Mouse (Mus musculus) stomach, postnatal 0 days (tissue): ENCODE data around the gene Bicral. TPM values are rescaled to one million over a fixed set of nuclear protein-coding genes. Genes with fewer than 3 reads are reported as not detected.

Experiments
- ATAC-seq: fragments of 200-750 bp; cut with Nextera tagmentation; 2 replicates; pipeline ENCODE4 v1.8.0; 2017; ENCODE audit not compliant: low FRiP score, low TSS enrichment
- DNase-seq: peaks from one replicate; pipeline ENCODE4 v3.0.0-alpha.2; 2016; ENCODE audit warnings: low spot score
- H3K27ac ChIP-seq: fragments of 300-500 bp; sonication (generic); replicated peaks from 2 replicates; pipeline ENCODE4 v1.5.1; 2014; ENCODE audit warnings: mild to moderate bottlenecking, control low read depth
- H3K27me3 ChIP-seq: fragments of 300-500 bp; sonication (generic); 2 replicates; pipeline ENCODE4 v1.6.1; 2014; ENCODE audit warnings: low read length; ENCODE audit not compliant: control insufficient read depth, insufficient read depth
- H3K36me3 ChIP-seq: fragments of 300-500 bp; sonication (generic); 2 replicates; pipeline ENCODE4 v1.6.1; 2014; ENCODE audit warnings: low read length, mixed read lengths; ENCODE audit not compliant: control insufficient read depth, insufficient read depth
- H3K4me1 ChIP-seq: fragments of 300-500 bp; sonication (generic); replicated peaks from 2 replicates; pipeline ENCODE4 v1.6.1; 2014; ENCODE audit warnings: antibody characterized with exemption; ENCODE audit not compliant: control insufficient read depth, insufficient read depth
- H3K4me2 ChIP-seq: fragments of 300-500 bp; sonication (generic); replicated peaks from 2 replicates; pipeline ENCODE4 v1.6.1; 2014; ENCODE audit warnings: low read depth, mild to moderate bottlenecking, control low read depth, moderate library complexity
- H3K4me3 ChIP-seq: fragments of 300-500 bp; sonication (generic); 2 replicates; pipeline ENCODE4 v1.5.1; 2014; ENCODE audit warnings: low read depth, low read length, control low read depth
- H3K9ac ChIP-seq: fragments of 300-500 bp; sonication (generic); 2 replicates; pipeline ENCODE4 v1.6.1; 2014; ENCODE audit warnings: mild to moderate bottlenecking, low read length, control low read depth, mixed read lengths
- H3K9me3 ChIP-seq: fragments of 300-500 bp; sonication (generic); 2 replicates; pipeline ENCODE4 v1.6.1; 2016; ENCODE audit warnings: low read length; ENCODE audit not compliant: control insufficient read depth
- CTCF ChIP-seq: IDR thresholded peaks from 2 replicates; pipeline ENCODE4 v1.5.1; 2016; ENCODE audit warnings: antibody characterized with exemption, low read depth, mild to moderate bottlenecking, moderate library complexity
- EP300 ChIP-seq: optimal IDR thresholded peaks from 2 replicates; pipeline ENCODE3; 2016; ENCODE audit warnings: antibody characterized with exemption
- WGBS: fragments of 180-500 bp; shearing (Covaris S2); extraction: QIAGEN DNeasy Blood & Tissue Kit; methylation state at CpG from one replicate; pipeline ENCODE4 v1.1.7; 2014; 5-methylcytosine and 5-hydroxymethylcytosine counted together
- polyA plus RNA-seq: library from polyadenylated mRNA; unstranded; fragments of >200 nt; fragmentation: Nextera tagmentation; extraction: Ambion mirVana; gene quantifications from 2 replicates; pipeline ENCODE4 v1.2.1, GENCODE M21; 2015

The Bicral gene
- polyA plus RNA-seq, 1 experiment from 2014 or later = 2.3 TPM

- 1% methylated on average over 59 of the region's 64 CpGs for WGBS
- peak; percentile 32; the same call in 1 of the 2 replicates for TF ChIP-seq CTCF
- TF ChIP-seq EP300 = no peak
- Histone ChIP-seq H3K27me3 (no peaks in the 10 kb centered on the region), H3K27ac (peak overlapping the region; percentile 91), H3K4me2 (peak overlapping the region; percentile 96), H3K36me3 (no peaks in the 10 kb centered on the region), H3K9ac (peak overlapping the region; percentile 90), H3K9me3 (no peaks in the 10 kb centered on the region), H3K4me1 (peaks cover 12% of the 10 kb centered on the region), H3K4me3 (peak overlapping the region; percentile 83)
- DNase-seq (peak; percentile 61), ATAC-seq (peak; percentile 24)
Measured at GRCm38 (mm10) chr17:46890843-46891594, 32.7 kb upstream of the Bicral start.

- WGBS = under 1% methylated on average over 39 of the region's 40 CpGs
- Histone ChIP-seq H3K4me1 (peaks cover 12% of the 10 kb centered on the region), H3K36me3 (no peaks in the 10 kb centered on the region), H3K4me3 (peak within 1 kb of the TSS; percentile 83), H3K27ac (peak within 1 kb of the TSS; percentile 94), H3K9me3 (no peaks in the 10 kb centered on the region), H3K9ac (peak within 1 kb of the TSS; percentile 90), H3K27me3 (no peaks in the 10 kb centered on the region), H3K4me2 (peak within 1 kb of the TSS; percentile 96)
- no peak for TF ChIP-seq CTCF
- DNase-seq = peak; percentile 99
- ATAC-seq = peak; percentile 92
Measured at GRCm38 (mm10) chr17:46890116-46890815, 32.0 kb upstream of the Bicral start, which contains the start of gene Tbcc. TSS of gene Tbcc (plus strand) at chr17:46890684.

- under 1% methylated on average over 44 of the region's 44 CpGs for WGBS
- no peaks in the 10 kb centered on the region for H3K27me3 ChIP-seq
- peak overlapping the region; percentile 63 for H3K9ac ChIP-seq
- no peaks in the 10 kb centered on the region for H3K9me3 ChIP-seq
- no peaks in the 10 kb centered on the region for H3K36me3 ChIP-seq
- DNase-seq (peak; percentile 81), ATAC-seq (peak; percentile 36)
- TF ChIP-seq EP300 (no peak), CTCF (no peak)
- peak overlapping the region; percentile 83 for H3K4me3 ChIP-seq
- H3K4me1 ChIP-seq = peaks cover 12% of the 10 kb centered on the region
- H3K4me2 ChIP-seq = peak overlapping the region; percentile 61
- H3K27ac ChIP-seq = peak overlapping the region; percentile 94
Measured at GRCm38 (mm10) chr17:46889450-46890084, 31.3 kb upstream of the Bicral start.

GRCm38 (mm10) chr17:46888511-46889212 is 30.4 kb upstream of the Bicral start:
- 39% methylated on average over 16 of the region's 16 CpGs for WGBS
- DNase-seq (peak; percentile 58), ATAC-seq (no peak)
- H3K27me3 ChIP-seq = no peaks in the 10 kb centered on the region
- peak overlapping the region; percentile 83 for H3K4me3 ChIP-seq
- no peaks in the 10 kb centered on the region for H3K36me3 ChIP-seq
- H3K9ac ChIP-seq = peak overlapping the region; percentile 63
- H3K4me2 ChIP-seq = peak overlapping the region; percentile 61
- peak overlapping the region; percentile 94 for H3K27ac ChIP-seq
- H3K4me1 ChIP-seq = peaks cover 12% of the 10 kb centered on the region
- TF ChIP-seq EP300 (no peak), CTCF (peak; percentile 82)
- H3K9me3 ChIP-seq = no peaks in the 10 kb centered on the region

- Histone ChIP-seq H3K9ac (peak overlapping the region; percentile 27; the same call in 1 of the 2 replicates), H3K4me2 (no peak overlapping the region), H3K36me3 (no peaks in the 10 kb centered on the region), H3K9me3 (no peaks in the 10 kb centered on the region), H3K4me3 (no peak overlapping the region), H3K27ac (peak overlapping the region; percentile 65), H3K27me3 (no peaks in the 10 kb centered on the region), H3K4me1 (no peaks in the 10 kb centered on the region)
- WGBS = 38% methylated on average over 17 of the region's 17 CpGs
- DNase-seq (peak; percentile 58), ATAC-seq (no peak; the same call in 1 of the 2 replicates)
- no peak for TF ChIP-seq EP300
- TF ChIP-seq CTCF = no peak
Measured at GRCm38 (mm10) chr17:46885910-46886643, 27.8 kb upstream of the Bicral start.
